Mouse (Mus musculus) liver, adult 2 months (tissue): ENCODE results near the gene Spred2.

Source experiments
- CTCF ChIP-seq: fragments of 200-500 bp; IDR thresholded peaks from 2 replicates; pipeline ENCODE4 v1.5.1; 2011; ENCODE audit warnings: low read depth, low read length, control low read depth
- POLR2A ChIP-seq: fragments of 200-500 bp; IDR thresholded peaks from 2 replicates; pipeline ENCODE4 v1.6.1; 2011; ENCODE audit warnings: low read length, control low read depth; ENCODE audit not compliant: insufficient read depth; ENCODE audit errors: extremely low read depth

DNA sequence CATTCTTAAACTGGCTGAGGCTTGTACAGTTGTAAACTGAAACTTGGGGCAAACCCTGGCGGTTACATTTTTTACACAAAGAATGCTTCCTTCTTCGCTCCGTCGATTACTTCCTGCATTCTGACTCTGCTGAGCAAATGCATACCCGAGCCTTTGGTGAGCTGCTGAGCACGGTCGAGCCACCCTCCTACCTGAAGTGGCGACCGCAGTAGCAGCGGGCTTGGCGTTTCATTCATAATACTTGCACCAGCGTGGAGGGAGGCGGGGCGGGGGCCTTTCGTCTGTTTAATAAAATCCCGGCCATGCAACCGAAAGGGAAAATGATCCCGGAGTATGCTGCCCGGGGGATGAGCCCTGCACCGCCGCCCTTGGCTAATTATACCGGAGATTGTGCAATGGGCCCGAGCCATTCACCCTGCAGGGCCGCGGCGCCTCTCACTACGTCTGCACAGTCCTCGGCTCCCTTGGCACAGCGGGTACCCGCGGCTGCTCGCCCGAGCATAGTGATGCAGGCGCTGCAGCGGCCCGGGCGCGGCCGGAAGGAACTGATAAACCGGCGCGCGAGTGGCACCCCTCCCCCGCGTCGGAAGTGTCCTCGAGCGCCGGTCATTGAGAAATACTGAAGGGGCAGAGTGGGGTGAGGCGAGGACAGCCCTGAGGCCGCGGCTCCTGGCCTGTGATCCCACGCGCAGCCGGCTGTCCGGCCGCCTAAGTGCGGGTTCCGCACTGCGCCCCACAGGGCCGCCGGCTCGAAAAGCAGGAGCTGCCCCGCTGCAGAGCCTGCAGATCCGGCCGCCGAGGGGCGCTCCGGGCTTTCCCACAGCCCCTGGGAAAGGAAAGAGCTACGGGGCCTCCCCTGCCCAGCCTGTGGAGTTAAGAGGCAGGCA lies 4.1 kb upstream of the Spred2 start:
- TF ChIP-seq CTCF (peak; percentile 56), POLR2A (0 out of 2 replicates have a peak, but pooled peaks have one; percentile 4)
